Mouse (Mus musculus) lung, adult 18-20 months (tissue): ENCODE data around the gene Efr3b.
A peak's percentile ranks its signal among the peaks of the same experiment; 100 is the strongest.

Experiments used
- DNase-seq, 2 experiments: peaks; one replicate each; pipeline ENCODE4 v3.0.0; 2022; ENCODE audit warnings: mixed read lengths in 2 of 2

The Efr3b gene

DNA sequence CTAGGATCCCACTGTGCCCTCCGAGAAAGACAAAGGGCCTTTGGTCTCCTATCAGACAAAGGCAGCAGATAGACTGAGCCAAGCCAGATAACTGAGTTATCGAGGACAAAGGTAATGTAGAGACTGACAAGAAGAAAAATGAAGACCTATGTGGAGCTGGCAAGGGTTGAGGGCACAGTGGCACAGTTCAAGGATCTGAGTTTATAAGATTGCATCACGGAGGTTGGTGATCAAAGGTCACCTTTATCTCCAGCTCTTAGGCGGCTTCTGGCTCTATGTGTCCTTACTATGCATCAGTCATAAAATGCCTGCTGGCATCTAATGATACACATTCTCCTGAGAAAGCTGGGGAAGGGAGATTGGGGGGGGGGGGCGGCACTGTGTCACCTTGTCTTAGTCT lies 2.6 kb downstream of the Efr3b start:
- DNase-seq, result no peak

DNA sequence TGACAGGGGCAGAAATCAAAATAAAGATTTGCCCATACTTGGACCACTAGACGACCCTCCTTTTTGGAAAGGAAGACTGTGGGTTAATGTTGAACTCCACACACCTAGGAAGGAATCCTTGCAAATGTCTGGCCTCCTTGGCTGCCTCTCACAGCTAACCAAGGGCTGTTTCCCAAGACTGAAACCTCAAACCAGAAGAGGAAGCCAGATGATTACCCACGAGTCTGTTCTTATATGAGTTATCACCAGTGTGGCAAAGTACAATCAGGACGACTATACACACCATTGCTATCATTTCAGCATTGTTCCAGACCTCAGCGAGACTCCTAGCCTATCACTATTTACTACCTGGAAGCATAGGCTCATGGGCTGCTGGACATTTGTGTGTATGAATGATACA lies 9.7 kb downstream of the Efr3b start:
- DNase-seq, result no peak

DNA sequence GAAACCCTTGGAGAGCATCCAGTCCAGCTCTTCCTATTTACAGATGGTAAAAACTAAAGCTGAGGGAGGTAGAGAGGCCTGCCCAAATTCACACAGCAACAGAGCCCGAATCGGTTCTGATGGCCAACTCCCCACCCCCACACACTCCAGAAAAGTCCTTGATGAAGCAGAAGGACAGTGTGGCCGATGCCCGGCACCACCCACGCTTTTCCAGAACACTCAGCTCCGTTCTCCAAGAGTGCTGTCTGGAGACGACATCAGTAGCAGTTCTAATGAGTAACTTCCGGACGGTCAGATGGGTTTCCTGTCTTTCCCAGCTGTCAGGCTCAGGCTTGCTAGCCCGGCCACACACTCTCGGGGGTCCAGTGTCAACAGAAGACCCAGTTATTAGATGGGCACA lies 10.2 kb downstream of the Efr3b start:
- peak; percentile 12 to 19 for DNase-seq

DNA sequence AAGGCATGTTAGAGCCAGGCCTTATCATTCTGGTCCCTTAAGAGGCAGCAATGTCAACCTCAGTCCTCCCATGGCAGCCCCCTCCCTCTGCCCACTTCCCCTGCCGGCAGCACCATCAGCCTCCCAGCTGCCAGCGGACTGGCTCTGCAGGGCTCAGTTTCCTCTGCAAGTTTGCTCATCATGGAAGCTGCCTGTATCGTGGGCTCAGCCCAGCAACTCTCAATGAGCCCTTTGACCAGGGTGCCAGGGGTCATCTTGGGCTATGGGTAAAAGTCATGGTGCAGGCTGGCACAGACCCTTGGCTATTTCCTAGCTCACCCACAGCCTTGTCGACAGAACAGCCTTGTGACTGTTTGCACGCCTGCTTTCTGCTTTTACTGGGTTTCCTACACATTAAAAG lies 14.4 kb downstream of the Efr3b start:
- DNase-seq, result no peak

DNA sequence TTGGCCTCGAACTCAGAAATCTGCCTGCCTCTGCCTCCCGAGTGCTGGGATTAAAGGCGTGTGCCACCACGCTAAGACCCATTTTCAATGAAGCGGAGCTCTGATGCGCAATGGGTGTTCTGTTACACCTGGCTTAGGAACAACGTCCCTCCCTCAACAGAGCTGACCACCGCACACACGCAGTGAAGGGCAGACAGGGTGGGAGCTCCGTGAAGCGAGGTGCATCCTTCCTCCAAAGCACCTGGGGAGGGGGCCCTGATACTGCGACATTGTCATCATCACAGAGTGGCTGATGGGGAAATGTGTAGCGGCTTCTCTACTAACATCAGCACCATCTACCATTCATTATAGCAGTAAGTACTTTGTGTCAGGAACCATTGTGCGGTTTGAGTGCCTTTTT lies 15.2 kb downstream of the Efr3b start:
- DNase-seq, result no peak

DNA sequence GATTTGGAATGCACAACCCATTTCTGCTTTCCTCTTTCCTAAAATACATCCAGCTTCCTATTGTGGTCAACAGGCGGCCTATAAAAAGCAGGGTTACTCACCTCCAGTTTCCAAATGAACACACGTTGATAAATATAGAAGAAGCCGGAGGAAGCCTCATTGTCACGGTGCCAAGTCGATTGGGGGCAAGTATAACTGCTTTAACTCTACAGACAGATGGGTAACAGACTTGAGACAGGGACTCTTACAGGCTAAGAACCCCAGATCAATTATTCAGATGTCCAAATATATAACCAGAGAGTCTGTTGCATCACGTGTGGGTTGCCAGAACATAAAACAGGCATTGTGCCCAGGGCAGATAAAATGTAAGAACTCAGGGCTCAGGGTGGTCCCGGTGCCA lies 15.9 kb downstream of the Efr3b start:
- DNase-seq, result no peak

DNA sequence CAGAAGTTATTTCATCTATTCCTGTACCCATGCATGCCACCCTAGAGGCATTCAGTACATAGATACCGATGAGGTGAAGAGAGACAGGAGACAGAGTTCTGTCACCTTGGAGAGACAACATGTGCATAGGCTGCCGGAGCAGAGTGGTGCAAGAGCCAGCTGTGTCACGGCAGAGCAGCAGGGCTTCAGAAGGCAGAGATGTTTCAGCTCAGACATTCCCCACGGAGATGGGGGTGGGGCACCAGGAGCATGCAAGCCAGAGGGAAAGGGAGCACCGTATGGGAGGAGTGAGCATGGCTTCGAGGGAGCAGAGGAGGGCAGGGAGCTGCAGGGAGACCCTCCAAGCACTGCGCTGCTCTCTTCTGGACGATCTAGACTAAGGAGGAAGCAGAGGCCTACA lies 18.2 kb downstream of the Efr3b start:
- no peak for DNase-seq

DNA sequence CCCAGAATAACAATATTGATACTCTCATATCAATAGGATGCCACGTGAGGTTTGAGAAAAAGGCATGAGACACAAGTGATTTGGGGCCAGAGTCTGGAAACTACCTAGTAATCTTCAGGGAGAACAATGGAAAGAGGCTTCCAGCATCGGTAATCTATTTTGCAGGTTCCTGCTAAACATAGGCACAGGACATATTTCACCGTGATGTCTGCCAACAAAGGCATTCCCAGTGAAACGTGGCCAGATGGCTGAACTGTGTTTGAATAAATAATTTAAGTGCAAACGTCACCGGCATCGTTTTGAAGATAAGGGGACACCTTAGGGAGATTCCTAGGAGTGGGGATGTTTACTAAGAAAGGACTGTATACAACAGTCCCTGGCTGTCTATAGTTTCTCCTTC lies 22.4 kb downstream of the Efr3b start:
- DNase-seq, result no peak

DNA sequence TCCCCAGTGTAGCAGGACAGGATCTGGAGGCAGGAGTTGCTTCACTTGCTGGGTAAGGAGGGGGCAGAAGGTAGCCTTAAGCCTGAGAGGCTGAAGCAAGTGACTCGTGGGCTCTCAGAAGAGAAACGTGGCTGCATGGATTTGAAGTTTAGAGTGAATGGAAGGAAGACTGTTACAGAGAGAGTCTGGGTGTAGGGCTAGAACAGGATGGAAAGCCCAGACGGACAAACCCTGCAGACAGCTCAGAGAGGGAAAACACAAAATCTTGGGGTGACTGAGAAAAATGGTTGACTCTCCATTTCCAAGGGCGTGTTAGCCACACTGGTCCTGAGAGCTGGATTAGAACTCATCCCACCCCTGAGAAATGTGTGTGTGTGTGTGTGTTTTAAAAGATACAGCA lies 23.0 kb downstream of the Efr3b start:
- no peak for DNase-seq

DNA sequence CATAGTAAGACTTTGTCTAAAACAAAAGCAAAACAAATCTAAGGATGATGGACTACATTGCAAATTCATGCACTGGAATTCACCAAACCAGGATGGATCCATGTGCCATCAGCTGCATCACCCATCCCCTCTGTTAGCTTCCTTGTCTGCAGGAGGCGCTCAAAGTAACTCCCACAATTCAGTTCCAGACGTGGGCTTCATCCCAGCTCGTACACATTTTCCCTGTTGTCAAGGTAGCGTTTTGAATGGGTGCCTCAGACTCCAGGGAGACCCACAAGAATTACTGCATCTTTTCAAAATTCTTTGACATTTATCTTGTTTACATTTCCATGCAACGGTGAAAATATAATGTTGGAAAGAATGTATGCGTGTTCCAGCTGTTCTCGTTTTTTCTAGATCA lies 23.5 kb downstream of the Efr3b start:
- no peak for DNase-seq

DNA sequence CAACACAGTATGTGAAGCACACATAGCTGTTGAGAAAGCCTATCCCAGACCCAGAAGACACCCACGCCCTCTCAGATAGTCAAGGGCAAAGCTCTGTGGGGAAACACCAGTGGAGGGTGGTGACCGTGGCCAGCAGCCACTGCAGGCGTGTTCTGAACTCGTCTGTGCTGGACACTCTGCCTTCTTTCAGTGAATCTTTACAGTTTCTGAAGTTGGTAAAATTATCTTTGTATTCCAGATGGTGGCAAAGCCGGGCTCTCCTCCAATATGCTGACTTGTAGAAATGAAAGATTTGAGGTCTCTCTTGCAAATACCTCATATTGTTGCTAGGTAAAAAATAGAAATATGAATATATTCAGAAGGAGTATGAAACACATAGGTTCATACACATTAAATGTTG lies 27.0 kb downstream of the Efr3b start:
- no peak for DNase-seq

DNA sequence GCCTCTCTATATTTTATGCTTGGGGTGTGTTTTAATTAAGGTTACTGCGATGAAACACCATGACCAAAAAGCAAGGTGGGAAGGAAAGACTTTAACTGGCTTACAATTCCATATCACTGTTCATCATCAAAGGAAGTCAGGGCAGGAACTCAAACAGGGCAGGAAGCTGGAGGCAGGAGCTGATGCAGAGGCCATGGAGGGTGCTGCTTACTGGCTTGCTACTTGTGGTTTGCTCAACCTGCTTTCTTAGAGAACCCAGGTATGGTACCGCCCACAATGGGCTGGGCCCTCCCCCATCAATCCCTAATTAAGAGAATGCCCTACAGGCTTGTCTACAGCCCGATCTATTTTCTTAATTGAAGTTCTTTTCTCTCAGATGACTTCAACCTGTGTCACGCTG lies 27.4 kb downstream of the Efr3b start:
- no peak for DNase-seq

DNA sequence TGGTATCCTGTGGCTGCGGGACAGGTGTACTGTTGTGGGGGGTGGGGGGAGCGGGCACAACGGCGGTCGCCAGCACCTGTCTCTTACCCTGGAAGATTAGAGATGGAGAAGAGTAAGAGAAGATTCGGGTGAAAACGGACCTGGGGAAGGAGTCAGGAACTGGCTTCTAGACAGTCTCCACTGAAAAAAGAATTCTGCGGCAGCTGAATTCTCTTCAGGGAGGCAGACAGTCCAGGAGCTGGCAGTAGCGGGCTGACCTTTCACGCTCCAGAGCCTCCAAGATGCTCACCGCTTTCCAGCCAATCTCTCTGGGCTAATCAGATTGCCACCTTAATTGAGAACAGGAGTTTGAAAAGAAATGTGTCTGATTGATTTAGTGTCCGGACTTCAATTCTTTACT lies 30.0 kb downstream of the Efr3b start:
- no peak for DNase-seq

DNA sequence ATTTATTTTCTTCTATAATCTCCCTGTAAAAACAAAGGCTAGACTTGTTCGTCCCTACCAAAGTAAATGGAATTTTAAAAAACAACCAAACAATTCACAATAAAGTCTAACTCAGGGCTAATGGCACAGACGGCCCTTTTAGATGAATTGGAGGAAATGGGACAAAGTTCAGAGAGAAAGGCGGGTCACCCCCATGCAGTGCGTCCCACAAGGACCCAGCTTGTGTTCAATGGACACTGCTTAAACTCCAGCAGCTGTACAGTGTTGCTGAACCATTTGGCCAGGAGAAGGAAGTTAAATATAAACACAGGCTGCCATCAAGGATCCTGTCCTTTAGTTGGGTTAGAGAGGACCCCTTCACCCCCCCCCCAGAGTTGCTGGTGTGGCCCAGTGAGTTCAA lies 30.9 kb downstream of the Efr3b start:
- no peak for DNase-seq

DNA sequence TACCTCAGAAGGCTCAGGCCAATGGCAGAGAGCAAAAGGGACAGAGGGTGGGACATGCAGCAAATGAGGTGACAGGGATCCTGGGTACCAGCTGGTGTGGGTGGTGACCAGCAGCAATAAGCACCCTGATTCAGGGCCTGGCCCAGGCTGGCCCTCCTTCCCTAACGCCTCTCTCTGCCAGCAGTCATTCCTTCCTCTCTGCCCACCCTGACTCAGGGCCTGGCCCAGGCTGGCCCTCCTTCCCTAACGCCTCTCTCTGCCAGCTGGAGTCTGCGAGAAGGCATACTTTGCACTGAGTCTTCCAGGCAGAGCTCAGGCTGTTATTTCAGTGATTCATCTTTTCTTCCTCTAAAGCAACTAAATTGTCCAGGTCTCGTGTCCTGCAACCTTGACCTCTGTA lies 31.5 kb downstream of the Efr3b start:
- peak; percentile 65 to 77 for DNase-seq

DNA sequence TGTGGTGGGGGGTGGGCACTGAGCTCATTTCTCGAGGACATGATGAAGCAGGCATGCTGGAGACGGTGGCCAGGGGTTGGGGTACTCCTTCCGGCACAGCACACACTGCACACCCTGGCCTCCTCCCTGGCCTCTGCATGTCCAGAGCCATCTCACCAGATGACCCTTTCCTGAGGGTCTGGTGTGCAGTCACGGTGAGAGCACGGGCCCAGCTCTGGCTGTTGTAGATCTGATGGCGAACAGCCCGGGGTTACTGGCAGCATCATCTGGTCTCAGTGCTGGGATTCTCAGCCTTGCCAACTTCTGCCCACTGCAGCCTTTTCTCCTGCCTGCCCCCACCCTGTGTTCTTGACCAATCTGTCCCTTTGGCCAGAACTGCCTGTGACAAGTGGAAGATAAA lies 32.6 kb downstream of the Efr3b start:
- DNase-seq, result peak in 1 of 2 experiments; percentile 11

DNA sequence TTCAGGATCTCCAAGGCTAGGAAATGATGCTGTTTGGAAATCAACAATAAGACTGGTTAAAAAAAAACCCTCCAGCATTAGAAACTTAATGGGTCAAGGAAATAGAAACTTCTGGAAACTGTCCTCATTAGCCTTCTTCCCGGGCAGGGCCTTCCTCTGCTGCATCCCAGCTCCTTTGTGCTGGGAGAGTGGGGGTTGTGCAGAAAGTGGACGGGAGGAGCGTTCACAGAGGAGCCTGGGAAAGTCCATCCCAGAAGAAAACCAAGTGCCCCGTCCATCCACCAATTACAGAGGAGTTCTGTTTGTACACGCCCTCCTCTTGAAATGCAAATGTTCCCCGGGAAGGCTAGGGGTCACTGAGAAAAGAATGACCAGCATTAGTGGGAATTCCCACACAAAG lies 34.1 kb downstream of the Efr3b start:
- no peak for DNase-seq

DNA sequence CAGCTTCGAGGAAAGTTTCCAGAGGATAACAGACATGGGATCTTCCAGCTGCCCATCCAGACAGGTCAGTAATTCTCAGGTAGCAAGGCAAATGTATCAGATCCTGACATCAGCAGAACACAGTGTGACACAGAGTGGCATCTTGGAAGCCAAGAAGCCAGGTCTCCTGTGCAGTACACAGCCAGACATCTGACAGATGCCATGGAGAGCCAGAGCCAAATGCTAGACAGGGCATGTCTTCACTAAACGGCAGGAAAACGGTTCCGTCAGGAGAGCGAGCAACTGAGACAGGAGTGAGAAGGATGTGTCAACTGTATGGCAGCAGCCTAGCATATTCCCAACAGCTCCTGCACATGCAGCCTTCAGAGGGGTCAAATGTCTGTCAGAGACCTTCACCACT lies 38.3 kb downstream of the Efr3b start:
- no peak for DNase-seq

DNA sequence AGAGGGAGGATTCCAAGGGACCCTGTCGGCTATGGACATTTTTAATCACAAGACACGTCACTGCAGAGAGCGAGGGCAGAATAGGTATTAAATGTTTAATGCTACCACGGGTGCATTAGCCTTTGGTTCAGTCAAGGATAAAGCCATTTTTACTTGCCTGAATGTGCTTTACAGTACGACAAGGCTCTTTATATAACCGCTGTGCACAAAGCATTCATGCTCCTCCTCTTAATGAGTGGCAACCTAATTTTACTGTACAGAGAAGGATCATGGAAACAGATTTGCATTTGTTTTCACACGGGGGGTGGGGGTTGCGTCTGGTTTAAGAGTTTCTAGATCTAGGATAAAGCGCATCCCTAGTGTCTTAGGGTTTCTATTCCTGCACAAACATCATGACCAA lies 42.0 kb downstream of the Efr3b start:
- no peak for DNase-seq

DNA sequence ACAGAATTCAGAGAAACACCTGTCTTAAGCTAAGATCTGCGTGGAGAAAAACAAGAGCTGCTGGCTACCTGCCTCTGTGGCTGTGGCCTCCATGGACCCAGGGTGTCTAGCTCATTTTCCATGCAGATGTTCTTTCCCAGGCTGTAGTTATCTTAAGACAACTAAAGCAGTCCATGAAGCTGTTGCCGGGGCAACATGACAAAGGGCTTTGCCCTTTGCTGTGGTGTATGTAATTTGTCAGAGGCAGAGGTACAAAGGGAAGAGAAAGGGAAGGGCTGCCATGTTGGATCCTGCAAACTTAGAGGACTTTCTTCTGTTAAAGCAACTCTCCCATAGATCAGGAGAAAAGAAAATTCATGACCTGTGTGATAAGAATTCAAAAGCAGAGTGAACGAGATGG lies 47.7 kb downstream of the Efr3b start:
- DNase-seq, result no peak

DNA sequence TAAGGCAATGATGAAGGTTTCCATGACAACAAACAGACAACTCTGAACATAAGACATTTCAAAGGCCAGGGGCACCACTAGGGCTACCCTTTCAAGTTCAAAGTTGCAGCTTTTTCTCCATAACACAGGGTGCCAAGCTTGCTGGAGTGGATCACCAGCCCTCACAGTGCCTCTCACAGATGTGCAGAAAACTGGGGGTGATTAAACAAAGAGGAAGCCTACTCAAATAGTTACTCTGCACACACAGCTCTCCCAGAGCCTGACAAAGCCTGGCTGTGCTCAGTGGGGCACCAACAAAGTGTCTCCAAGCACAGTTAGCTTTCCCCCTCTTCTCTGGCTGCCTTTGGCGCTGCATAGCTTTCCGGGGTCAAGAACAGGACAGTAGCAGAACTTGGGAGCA lies 48.8 kb downstream of the Efr3b start:
- DNase-seq, result no peak

DNA sequence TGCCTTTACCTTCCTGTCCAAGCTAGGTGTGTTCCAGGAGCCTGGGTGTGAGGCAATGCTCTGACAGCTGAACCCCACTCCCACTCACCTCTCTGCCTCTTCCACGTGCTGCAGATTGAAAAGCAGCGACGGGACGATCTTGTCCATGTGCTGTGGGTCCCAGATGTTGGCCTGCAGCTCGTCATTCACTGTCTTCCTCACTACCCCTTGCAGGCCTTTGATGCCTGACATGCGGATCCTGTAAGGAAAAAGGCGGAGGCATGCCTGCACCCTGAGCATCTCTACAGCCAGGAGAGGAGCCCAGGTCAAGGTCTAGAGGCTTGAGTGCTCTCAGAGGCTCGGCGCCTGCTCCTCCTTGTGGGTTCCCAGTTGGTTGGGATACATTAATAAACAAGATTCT lies 54.3 kb downstream of the Efr3b start:
- DNase-seq, result no peak

DNA sequence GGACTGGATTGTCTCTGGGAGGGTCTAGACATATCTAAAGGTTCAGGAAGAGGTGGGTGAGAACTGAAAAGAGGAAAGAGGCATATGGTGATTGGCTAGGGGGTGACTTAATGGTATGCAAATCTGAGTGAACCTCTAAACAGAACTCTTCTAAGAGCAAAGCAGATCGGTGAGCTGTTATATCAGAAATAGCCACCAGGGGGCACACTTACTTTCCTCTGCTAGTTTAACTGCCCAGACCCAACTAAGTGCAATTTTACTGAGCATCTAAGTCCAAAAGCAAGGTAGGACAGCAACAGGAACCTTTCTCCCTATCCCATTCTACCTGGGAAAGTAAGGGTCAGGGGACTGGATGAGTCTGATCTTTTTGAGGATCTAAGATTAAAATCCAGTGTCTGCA lies 55.0 kb downstream of the Efr3b start:
- peak; percentile 50 to 73 for DNase-seq

DNA sequence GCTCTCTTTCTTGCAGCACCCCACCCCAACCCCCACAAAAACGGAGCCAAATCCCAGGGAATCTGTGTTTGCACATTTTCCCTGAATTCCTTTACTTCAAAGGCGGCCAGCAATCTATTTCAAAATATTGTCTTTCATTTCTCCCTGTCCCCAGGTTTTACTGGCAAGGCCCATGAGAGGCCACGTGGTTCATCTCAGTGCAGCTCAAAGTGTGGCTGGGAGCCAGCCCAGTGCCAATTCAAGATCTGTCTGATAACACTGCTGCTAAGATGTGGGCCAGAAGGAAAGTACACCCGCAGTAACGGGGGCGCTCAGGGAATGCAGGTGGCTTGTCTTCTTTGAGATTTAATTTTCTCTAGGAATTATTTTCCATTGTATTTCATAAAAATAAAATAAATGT lies 56.5 kb downstream of the Efr3b start:
- DNase-seq, result peak; percentile 75 to 79

DNA sequence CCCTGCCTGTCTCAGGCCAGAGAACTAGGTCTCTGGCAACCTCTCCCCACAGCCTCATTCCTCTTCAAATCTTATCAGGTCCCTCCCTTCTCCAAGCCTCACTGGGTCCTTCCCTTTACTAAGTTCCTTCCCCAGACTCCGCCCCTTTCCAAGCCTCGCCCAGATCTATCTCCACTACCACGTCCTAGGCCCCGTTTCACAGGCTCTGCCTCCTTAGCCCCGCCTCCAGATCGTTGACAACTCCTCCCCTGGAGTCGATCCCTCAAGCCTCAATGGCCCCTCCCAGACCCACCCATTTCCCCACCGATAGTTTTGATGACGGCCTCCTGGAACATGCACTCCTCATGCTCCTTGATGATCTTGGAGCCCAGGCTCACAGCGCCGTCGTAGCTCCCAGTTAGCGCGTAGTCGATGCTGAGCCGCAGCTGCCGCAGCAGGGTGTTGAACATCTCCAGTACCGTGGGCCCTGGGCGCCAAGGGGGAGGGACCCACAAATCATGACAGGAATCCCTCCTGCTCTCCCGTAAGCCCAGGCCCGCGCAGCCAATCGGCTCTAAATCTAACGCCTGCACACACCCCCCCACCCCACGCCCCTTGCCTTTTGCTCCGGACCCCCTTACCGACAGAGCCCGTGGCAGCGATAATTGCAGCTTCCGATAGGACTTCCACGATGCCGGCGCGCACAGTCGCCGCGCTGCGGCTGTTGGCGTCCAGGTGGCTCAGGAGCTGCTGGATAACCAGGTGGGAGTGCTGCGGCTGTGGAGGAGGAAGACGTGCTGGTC lies 57.2 kb downstream of the Efr3b start:
- DNase-seq, result peak; percentile 93 to 95

DNA sequence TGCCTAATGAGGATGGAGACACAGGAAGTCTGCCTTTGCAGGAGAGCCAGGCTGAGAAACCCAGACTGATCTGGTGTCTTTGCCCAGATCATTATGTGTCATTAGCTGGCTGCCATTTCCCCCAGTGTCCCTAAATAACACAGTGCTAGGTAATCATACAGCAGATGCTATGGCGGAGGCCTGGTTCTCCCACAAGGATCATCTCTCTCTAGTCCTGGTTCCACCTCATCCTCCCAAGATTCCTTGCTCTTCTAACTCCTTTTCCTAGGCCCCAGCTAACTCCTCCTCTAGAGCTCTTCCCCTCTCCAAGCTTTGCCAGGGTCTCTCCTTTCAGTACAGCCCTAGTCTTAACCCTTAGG lies 57.7 kb downstream of the Efr3b start:
- DNase-seq, result no peak
